Mouse (Mus musculus): ENCODE data around the gene Gm21988.

DNA sequence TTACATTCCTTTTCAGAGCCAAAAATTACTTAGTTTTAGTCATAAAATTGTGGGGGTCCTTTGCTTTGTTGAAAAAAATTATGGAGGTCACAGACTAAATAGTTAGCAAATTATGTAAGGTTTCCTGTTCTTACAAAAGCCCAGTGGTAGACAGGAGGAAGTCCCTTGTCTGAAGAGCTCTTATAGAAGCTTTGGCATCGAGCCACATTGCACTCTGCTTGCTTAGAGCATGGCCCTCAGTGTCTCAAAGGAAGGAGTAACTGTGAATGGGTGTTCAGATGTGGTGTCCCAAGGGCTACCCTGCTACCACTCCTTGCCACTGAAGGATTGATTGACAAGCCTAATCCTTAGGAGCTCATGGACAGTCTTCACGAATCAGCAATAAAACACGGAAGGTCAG lies 40.8 kb upstream of the Gm21988 start:
- TF ChIP-seq CTCF (IDR thresholded peaks at IDR 0.05; ENCODE audit: low read depth) = no peak
- no peak for TF ChIP-seq EP300 (IDR thresholded peaks at IDR 0.05; ENCODE audit: low read depth)

Data from heart, postnatal 0 days (tissue).